Mouse (Mus musculus) left cerebral cortex, postnatal 14 days (tissue): ENCODE results near the gene Tmem258. TPM values are rescaled to one million over a fixed set of nuclear protein-coding genes. Genes with fewer than 3 reads are reported as not detected.

Experiments used
- DNase-seq, 2 experiments: peaks; one replicate each; pipeline ENCODE4 v3.0.0; 2021 to 2022; ENCODE audit warnings: low spot score in 2 of 2, mixed read lengths in 1 of 2
- intact Hi-C: fragments of 180-260 bp; cut with DNase I; formaldehyde crosslinking; loops from one replicate; pipeline ENCODE4 v1.15.1; 2025
- total RNA-seq, 2 experiments: library from RNA; stranded (reverse); gene quantifications; 2 replicates each; pipeline ENCODE4 v1.2.3; 2021

The Tmem258 gene
- total RNA-seq, 2 experiments from 2014 or later: 84.1 to 88.2 TPM

- no peak for DNase-seq
- intact Hi-C loops: no loop called here
Measured at GRCm38 (mm10) chr19:10213796-10214471, 10.1 kb downstream of the Tmem258 start.

- intact Hi-C loops: no loop called here
- DNase-seq: no peak
Measured at GRCm38 (mm10) chr19:10216101-10216500, 12.3 kb downstream of the Tmem258 start.

GRCm38 (mm10) chr19:10219108-10219507, 15.3 kb downstream of the Tmem258 start:
- intact Hi-C loops: no loop called here
- DNase-seq: peak; percentile 64 to 69

GRCm38 (mm10) chr19:10219593-10219992, 15.8 kb downstream of the Tmem258 start:
- intact Hi-C loops: no loop called here
- no peak for DNase-seq

- intact Hi-C loops: no loop called here
- DNase-seq: no peak
Measured at GRCm38 (mm10) chr19:10221585-10221984, 17.8 kb downstream of the Tmem258 start.

- DNase-seq: no peak
- intact Hi-C loops: no loop called here
Measured at GRCm38 (mm10) chr19:10222656-10223055, 18.8 kb downstream of the Tmem258 start.

- intact Hi-C loops: no loop called here
- DNase-seq: no peak
Measured at GRCm38 (mm10) chr19:10223561-10223960, 19.7 kb downstream of the Tmem258 start.

- intact Hi-C loops: no loop called here
Measured at GRCm38 (mm10) chr19:10224637-10225453, 21.0 kb downstream of the Tmem258 start.

GRCm38 (mm10) chr19:10225767-10226166, 22.0 kb downstream of the Tmem258 start:
- no peak for DNase-seq
- intact Hi-C loops: no loop called here

More at GRCm38 (mm10) chr19:10224637-10225453, 21.0 kb downstream of the Tmem258 start:
- no peak for DNase-seq

GRCm38 (mm10) chr19:10231016-10231415, 27.2 kb downstream of the Tmem258 start:
- DNase-seq: no peak
- intact Hi-C loops: no loop called here

- intact Hi-C loops: no loop called here
- DNase-seq: no peak
Measured at GRCm38 (mm10) chr19:10231871-10232270, 28.1 kb downstream of the Tmem258 start.

GRCm38 (mm10) chr19:10232327-10233017, 28.7 kb downstream of the Tmem258 start:
- intact Hi-C loops: no loop called here
- no peak for DNase-seq

- DNase-seq: no peak
- intact Hi-C loops: no loop called here
Measured at GRCm38 (mm10) chr19:10235784-10236565, 32.2 kb downstream of the Tmem258 start.

GRCm38 (mm10) chr19:10238477-10238876, 34.7 kb downstream of the Tmem258 start:
- intact Hi-C loops: no loop called here
- no peak for DNase-seq

GRCm38 (mm10) chr19:10239419-10239818, 35.6 kb downstream of the Tmem258 start:
- DNase-seq: no peak
- intact Hi-C loops: no loop called here

GRCm38 (mm10) chr19:10239975-10240653, 36.3 kb downstream of the Tmem258 start:
- no peak for DNase-seq
- intact Hi-C loops: no loop called here

- DNase-seq: peak; percentile 32 to 53
- intact Hi-C loops: no loop called here
Measured at GRCm38 (mm10) chr19:10240654-10241305, 37.0 kb downstream of the Tmem258 start, which contains the start of gene Myrf. Gene Myrf (minus strand): TSS chr19:10240748.

GRCm38 (mm10) chr19:10242916-10243315, 39.1 kb downstream of the Tmem258 start:
- DNase-seq: no peak
- intact Hi-C loops: no loop called here
